Mouse (Mus musculus) lung, adult 2 months (tissue): ENCODE results near the gene Ttc38.

Source experiments
- CTCF ChIP-seq: fragments of 200-500 bp; IDR thresholded peaks from 2 replicates; pipeline ENCODE4 v1.5.1; 2011; ENCODE audit warnings: mild to moderate bottlenecking, low read length, control low read depth; ENCODE audit not compliant: insufficient read depth
- POLR2A ChIP-seq: fragments of 200-500 bp; IDR thresholded peaks from 2 replicates; pipeline ENCODE4 v1.6.1; 2011; ENCODE audit warnings: low read depth, mild to moderate bottlenecking, control low read depth, low read length, borderline replicate concordance; ENCODE audit errors: extremely low read depth

- TF ChIP-seq CTCF: no peak
- peak; percentile 90 for TF ChIP-seq POLR2A
These were observed 20.4 kb upstream of the Ttc38 start, which contains the start of gene Cdpf1 for GRCm38 (mm10) chr15:85811535-85812277.
